Mouse (Mus musculus): Measurements from ENCODE around the gene Ell3. TPM values are rescaled to one million over a fixed set of nuclear protein-coding genes. Genes with fewer than 3 reads are reported as not detected.

Gene Ell3
- 1.6 and 2.4 TPM in 2 replicates for polyA plus RNA-seq (2012; rRNA removed)

GRCm38 (mm10) chr2:121444178-121444577, at the start of gene Ell3:
TSS of gene Ell3 (minus strand) at chr2:121444278.

GRCm38 (mm10) chr2:121473301-121474179, 29.5 kb upstream of the Ell3 start, which contains the start of gene Mfap1b:
TSS of gene Mfap1b (minus strand) at chr2:121474067.

GRCm38 (mm10) chr2:121456692-121457642, 12.9 kb upstream of the Ell3 start, which contains the start of gene Serinc4:
TSS of gene Serinc4 (minus strand) at chr2:121456781.

GRCm38 (mm10) chr2:121452990-121453389, 8.9 kb upstream of the Ell3 start, which contains the start of gene Hypk:
TSS of gene Hypk (plus strand) at chr2:121453290.

GRCm38 (mm10) chr2:121448739-121449535, 4.9 kb upstream of the Ell3 start, which contains the start of gene Serf2:
TSS of gene Serf2 (plus strand) at chr2:121449195.

GRCm38 (mm10) chr2:121413387-121414042, 30.6 kb downstream of the Ell3 start, which contains the start of the genes Pdia3 and Catsper2:
TSS of gene Pdia3 (plus strand) at chr2:121413775.
TSS of gene Catsper2 (minus strand) at chr2:121413792.

Other genes starting within 250 kb of the Ell3 start
- gene Trp53bp1, start 172.9 kb downstream of the Ell3 start, polyA plus RNA-seq (2012; rRNA removed), result 4.7 and 8.6 TPM in 2 replicates
- gene Map1a, start 154.7 kb downstream of the Ell3 start, polyA plus RNA-seq (2012; rRNA removed), result 3.0 and 3.6 TPM in 2 replicates
- 12.6 and 17.1 TPM in 2 replicates for gene Ppip5k1, start 88.9 kb downstream of the Ell3 start, polyA plus RNA-seq (2012; rRNA removed)
- gene Ckmt1, start 86.6 kb downstream of the Ell3 start, polyA plus RNA-seq (2012; rRNA removed), result 582 and 597 TPM in 2 replicates
- 0.05 and 0.15 TPM in 2 replicates for gene Strc, start 57.1 kb downstream of the Ell3 start, polyA plus RNA-seq (2012; rRNA removed)
- gene Pdia3, start 30.5 kb downstream of the Ell3 start, polyA plus RNA-seq (2012; rRNA removed), result 494 and 1,371 TPM in 2 replicates
- 0.02 and 0.09 TPM in 2 replicates for gene Catsper2, start 30.5 kb downstream of the Ell3 start, polyA plus RNA-seq (2012; rRNA removed)
- gene Serf2, start 4.9 kb upstream of the Ell3 start, polyA plus RNA-seq (2012; rRNA removed), result 195 and 280 TPM in 2 replicates
- 1.3 and 1.6 TPM in 2 replicates for gene Hypk, start 9.0 kb upstream of the Ell3 start, polyA plus RNA-seq (2012; rRNA removed)
- 0.05 and 0.16 TPM in 2 replicates for gene Serinc4, start 12.5 kb upstream of the Ell3 start, polyA plus RNA-seq (2012; rRNA removed)
- 0.23 and 0.53 TPM in 2 replicates for gene Mfap1b, start 29.8 kb upstream of the Ell3 start, polyA plus RNA-seq (2012; rRNA removed)
- 0.05 and 0.35 TPM in 2 replicates for gene Mfap1a, start 62.4 kb upstream of the Ell3 start, polyA plus RNA-seq (2012; rRNA removed)
- gene Wdr76, start 62.4 kb upstream of the Ell3 start, polyA plus RNA-seq (2012; rRNA removed), result 0.32 and 0.76 TPM in 2 replicates

All from stomach, adult 2 months (tissue).